Mouse (Mus musculus) gastrocnemius, postnatal 25 days (tissue): ENCODE results near the gene 2310022A10Rik. TPM values are rescaled to one million over a fixed set of nuclear protein-coding genes. Genes with fewer than 3 reads are reported as not detected.

Experiments
- DNase-seq: peaks from one replicate; pipeline ENCODE4 v3.0.0; 2022
- long read RNA-seq, 2 experiments: library from polyadenylated mRNA; stranded (forward); transcript quantifications; one replicate each; pipeline ENCODE4 v2.0.0; 2021
- total RNA-seq, 2 experiments: library from RNA; stranded (reverse); gene quantifications; 1 replicate in 1 of 2; 2 replicates in 1 of 2; pipeline ENCODE4 v1.2.3; 2021

2310022A10Rik gene
- total RNA-seq: 100 to 1,000 TPM in 1 of 2 experiments, 10 to 100 TPM in 1; 88.3 to 110 TPM
- long read RNA-seq, experiment 1, transcript 2310022A10Rik-204 (9 exons, 1,871 nt): major isoform, 73 of 234 reads
- long read RNA-seq, experiment 1, transcript 2310022A10Rik-205 (11 exons, 1,989 nt): minor isoform, 30 of 234 reads
- long read RNA-seq, experiment 1, partial matches to known transcripts: 20 of 234 reads
- long read RNA-seq, experiment 1, other reads (novel, unspliced or antisense): 110 of 234 reads
- long read RNA-seq, experiment 2, transcript 2310022A10Rik-205 (11 exons, 1,989 nt): minor isoform, 45 of 215 reads
- long read RNA-seq, experiment 2, transcript 2310022A10Rik-204 (9 exons, 1,871 nt): major isoform, 78 of 215 reads
- long read RNA-seq, experiment 2, partial matches to known transcripts: 10 of 215 reads
- long read RNA-seq, experiment 2, other reads (novel, unspliced or antisense): 82 of 215 reads

DNA sequence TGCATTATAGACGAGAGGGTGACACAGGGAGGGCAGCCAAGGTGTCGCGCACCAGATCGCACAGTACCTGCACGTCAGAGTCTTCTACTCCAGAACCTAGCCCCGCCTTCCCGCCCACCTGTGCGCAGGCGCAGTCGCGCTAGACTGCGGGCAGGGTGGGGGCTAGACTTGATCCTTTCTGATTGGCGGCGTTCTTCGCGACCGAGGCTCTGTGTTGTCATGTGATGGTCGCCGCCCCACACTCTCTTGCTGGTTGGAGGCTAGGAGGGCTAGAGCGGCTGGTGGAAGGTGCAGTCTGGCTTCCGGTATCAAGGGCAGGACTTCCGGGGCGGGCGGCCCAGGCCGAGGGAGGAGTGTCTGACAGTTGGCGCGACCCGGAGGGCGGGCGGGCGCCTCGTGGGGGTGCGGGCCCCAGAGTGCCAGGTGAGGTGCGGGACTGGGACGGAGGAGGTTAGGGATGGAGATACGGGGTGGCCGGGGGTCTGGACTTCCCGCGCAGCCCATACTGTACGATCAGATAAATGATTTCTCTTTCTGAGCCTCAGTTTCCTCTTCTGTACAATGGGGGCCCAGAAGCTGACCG, at the start of gene 2310022A10Rik, which contains the start of gene Pld3:
Gene 2310022A10Rik (plus strand): TSS at position 303 of the 583 bp plus-strand sequence.
Gene Pld3 (minus strand): TSS at position 288 of the 583 bp plus-strand sequence.
- DNase-seq: peak; percentile 96

GRCm38 (mm10) chr7:27506765-27507370, 46.2 kb upstream of the 2310022A10Rik start:
- DNase-seq: no peak

- peak; percentile 96 for DNase-seq
Observed at GRCm38 (mm10) chr7:27507711-27508647, 45.1 kb upstream of the 2310022A10Rik start.

- peak; percentile 47 for DNase-seq
Observed at GRCm38 (mm10) chr7:27508648-27509005, 44.4 kb upstream of the 2310022A10Rik start.

DNA sequence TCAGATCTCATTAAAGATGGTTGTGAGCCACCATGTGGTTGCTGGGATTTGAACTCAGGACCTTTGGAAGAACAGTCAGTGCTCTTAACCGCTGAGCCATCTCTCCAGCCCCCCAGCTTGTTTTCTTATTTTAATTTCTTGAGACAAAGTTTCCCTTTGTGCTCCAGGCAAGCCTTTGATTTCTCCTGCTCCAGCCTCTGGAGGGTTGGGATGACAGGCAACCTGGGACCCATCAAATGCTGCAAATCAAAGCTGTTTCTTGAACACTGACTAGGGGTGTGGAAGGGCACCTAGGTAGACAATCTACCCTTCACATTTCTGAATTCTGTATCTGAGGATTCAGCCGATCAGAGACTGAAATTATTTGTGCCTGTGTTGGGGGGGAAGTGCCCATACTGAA, 42.2 kb upstream of the 2310022A10Rik start:
- no peak for DNase-seq

DNA sequence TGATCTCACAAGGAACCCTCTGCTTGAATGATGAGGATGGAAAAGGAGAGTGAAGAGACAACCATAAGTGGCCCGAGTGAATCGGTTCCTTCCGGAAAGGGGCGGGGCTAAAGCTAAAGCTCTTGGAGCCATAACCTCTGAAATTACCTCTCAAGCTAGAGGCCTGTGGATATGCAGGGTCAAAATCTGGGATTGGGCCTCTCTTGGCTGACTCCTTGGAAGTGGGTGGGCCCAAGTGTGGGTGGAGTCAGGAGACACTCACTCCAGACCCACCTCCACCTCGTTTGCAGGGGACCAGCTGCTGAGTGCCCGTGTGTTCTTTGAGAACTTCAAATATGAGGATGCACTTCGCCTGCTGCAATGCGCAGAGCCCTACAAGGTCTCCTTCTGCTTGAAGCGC, 38.1 kb upstream of the 2310022A10Rik start:
- DNase-seq: no peak

GRCm38 (mm10) chr7:27518314-27518713, 34.7 kb upstream of the 2310022A10Rik start:
- DNase-seq: no peak

DNA sequence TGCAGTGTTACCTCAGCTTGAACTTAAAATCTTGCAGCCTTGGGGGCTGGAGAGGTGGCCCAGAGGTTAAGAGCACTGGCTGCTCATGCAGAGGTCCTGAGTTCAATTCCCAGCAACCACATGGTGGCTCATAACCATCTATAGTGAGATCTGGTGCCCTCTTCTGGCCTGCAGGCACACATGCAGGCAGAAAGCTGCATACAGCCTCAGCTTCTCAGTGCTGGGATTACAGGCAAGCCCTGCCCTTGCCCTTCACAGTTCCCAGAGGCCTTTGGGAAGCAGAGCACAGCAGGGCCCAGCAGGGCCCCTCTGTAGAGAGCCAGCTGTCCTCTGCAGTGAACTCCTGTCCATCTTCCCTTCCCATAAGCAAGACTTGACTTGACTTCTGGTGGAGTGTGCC, 32.9 kb upstream of the 2310022A10Rik start:
- no peak for DNase-seq

- no peak for DNase-seq
Observed at GRCm38 (mm10) chr7:27520599-27520998, 32.4 kb upstream of the 2310022A10Rik start.

DNA sequence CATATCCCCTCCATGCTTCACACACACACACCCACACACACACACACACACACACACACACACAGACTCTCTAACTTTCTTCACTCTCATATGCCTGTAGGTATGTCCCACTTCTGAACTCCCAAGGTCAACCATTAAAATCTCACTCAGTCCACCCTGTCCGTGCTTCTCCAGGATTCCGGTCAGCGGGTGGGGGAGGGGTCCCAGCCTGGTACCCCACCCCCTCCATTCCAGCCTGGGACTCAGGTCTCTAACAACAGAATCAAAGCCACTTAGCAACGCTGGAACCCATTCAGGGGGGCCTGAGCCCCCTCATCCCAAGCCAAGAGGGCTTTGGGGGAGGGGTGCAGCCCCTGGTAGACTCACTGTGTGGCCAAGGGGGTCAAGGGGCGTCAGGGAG, 30.1 kb upstream of the 2310022A10Rik start, which contains the start of gene Hipk4:
Gene Hipk4 (plus strand): TSS at position 301 of the 400 bp plus-strand sequence.
- DNase-seq: no peak

GRCm38 (mm10) chr7:27523805-27524204, 29.2 kb upstream of the 2310022A10Rik start:
- no peak for DNase-seq

DNA sequence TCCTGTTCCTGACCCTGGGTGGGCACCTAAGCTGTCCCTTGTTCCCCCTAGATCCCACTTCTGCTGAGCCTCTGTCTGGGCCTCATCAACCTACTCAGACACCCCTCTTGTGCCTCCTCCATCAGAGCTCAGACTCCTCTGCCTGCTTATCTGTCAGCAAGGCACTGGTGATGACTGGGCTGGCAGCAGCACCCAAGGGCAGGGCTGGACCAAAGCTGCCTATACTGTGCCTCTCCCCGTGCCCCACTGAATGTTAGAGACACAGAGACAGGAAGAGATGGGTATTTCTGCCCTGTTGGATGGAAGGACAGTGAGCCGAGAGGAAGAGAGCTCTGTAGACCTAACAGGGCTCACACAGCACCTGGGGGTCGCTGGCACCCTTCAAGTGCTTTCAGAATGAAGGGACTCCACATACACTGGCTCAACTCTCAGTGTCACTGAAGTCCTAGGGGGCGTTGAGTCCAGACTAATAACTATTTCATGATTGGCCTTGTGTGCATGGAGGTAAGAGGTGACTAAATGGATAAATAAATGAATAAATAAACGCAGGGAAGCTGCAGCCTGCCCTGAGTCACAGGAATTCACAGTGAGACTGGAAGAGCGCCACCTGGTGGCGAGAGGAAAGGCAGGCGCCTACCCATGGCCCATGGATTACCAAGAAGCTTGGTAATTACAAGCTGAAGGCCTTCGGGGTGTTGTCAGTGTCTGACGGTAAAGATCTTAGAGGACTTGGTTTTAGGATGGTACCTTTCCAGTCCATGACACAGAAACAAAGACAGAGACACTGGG, 26.8 kb upstream of the 2310022A10Rik start:
- no peak for DNase-seq

GRCm38 (mm10) chr7:27529070-27529469, 24.0 kb upstream of the 2310022A10Rik start:
- DNase-seq: no peak

GRCm38 (mm10) chr7:27530937-27531336, 22.1 kb upstream of the 2310022A10Rik start:
- no peak for DNase-seq

GRCm38 (mm10) chr7:27531707-27532106, 21.3 kb upstream of the 2310022A10Rik start:
- no peak for DNase-seq

GRCm38 (mm10) chr7:27532480-27533050, 20.5 kb upstream of the 2310022A10Rik start:
- DNase-seq: no peak

GRCm38 (mm10) chr7:27535386-27535785, 17.6 kb upstream of the 2310022A10Rik start:
- no peak for DNase-seq

- no peak for DNase-seq
Observed at GRCm38 (mm10) chr7:27536618-27537017, 16.4 kb upstream of the 2310022A10Rik start.

DNA sequence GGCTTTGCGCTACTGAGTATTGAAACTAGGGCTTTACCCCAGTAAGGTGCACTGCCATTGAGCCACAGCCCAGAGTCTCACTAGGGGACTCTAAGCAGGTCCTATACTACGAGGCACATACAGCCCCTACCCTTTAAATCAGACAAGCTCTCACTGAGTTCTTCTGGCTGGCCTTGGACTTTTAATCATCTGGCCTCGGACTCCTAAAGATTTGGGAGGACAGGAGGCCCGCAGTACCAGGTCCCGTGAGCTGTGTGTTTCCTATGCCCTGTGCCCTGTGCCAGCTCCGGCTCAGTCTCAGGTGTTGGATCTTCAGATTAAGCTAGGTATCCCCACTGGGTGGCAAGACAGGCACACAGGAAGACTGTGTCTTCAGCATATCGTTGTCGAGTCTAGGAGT, 15.0 kb upstream of the 2310022A10Rik start:
- no peak for DNase-seq

- DNase-seq: no peak
Observed at GRCm38 (mm10) chr7:27538797-27539196, 14.2 kb upstream of the 2310022A10Rik start.

GRCm38 (mm10) chr7:27540521-27540920, 12.5 kb upstream of the 2310022A10Rik start:
- DNase-seq: no peak
